Comparison of ENCODE assay signal across 8 mouse cellular contexts in the genomic region with DNA sequence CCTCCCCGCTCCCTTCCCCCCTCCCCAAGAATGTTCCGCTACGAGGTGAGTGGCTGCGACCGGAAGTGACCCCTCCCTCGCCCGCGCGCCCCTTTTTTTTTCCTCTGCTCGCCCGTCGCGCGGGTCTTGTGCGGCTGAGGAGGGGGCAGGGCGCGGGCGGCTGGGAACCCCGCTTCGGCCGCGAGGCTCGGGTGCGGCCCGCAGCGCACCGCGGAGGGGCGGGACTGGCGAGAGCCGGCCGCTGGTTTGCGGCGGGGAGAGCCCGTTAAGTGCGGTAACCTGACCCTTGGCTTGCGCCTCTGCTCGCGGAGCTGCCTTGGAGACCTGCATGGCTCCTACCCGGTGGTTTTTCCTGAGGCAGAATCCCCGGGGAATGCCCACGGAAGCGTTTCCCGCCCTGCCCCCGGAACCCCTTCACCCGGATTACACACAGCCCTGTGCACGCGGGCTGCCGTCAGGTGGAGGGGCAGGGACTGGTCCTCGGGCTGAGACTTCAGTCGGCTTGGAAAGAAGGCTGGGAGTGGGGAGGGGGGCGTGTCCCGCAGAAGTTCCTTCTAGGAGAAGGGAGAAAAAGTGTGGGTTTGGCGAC. TPM values are rescaled to one million over a fixed set of nuclear protein-coding genes. Genes with fewer than 3 reads are reported as not detected.
DNase-seq lines count a peak whose midpoint lies in the region; ATAC-seq and TF ChIP-seq lines count a peak whose summit lies in the region.

No protein-coding gene starts in this region.

- TF ChIP-seq CTCF in liver, adult 2 months (IDR thresholded peaks at IDR 0.05; ENCODE audit: low read depth, low read length) = no peak

- peak overlapping the region; percentile 84 for H3K4me3 ChIP-seq in embryonic facial prominence, embryonic 10.5 days
- peak overlapping the region; percentile 97 for H3K4me3 ChIP-seq in liver, adult 2 months (ENCODE audit: insufficient read depth, low read depth, low read length)
- peak overlapping the region; percentile 93 for H3K4me3 ChIP-seq in midbrain, embryonic 16.5 days (ENCODE audit: low read depth, low read length)

- whole genome bisulfite sequencing in embryonic facial prominence, embryonic 10.5 days = 1% methylated on average over 54 of the region's 54 CpGs
- WGBS in liver, adult 2 months = under 1% methylated on average over 47 of the region's 54 CpGs
- 0% methylated on average over 45 of the region's 54 CpGs for WGBS in midbrain, embryonic 16.5 days

- peak; percentile 42 for DNase-seq in 416B (ENCODE audit: low read depth)
- peak; percentile 38 for DNase-seq in WW6 (ENCODE audit: low read depth, low spot score)
- DNase-seq in embryonic facial prominence, embryonic 10.5 days (ENCODE audit: low spot score) = no peak
- peak; percentile 48 to 67 for DNase-seq in gastrocnemius, postnatal 4 days (ENCODE audit: low spot score in 2 of 2)
- peak; percentile 45 for DNase-seq in liver, adult 2 months (ENCODE audit: extremely low read depth, low read depth, low spot score)
- peak; percentile 45 for DNase-seq in thymus, postnatal 0 days (ENCODE audit: low spot score)

- H3K36me3 ChIP-seq in embryonic facial prominence, embryonic 10.5 days (replicated peaks) = peaks cover 35% of the 10 kb centered on the region
- H3K36me3 ChIP-seq in liver, adult 2 months (ENCODE audit: control insufficient read depth, insufficient read depth, low read length) = peaks cover 9% of the 10 kb centered on the region
- peaks cover 10% of the 10 kb centered on the region; the same call in 1 of the 2 replicates for H3K36me3 ChIP-seq in midbrain, embryonic 16.5 days (ENCODE audit: control insufficient read depth, insufficient read depth, low read length)

- TF ChIP-seq POLR2A in liver, adult 2 months (IDR thresholded peaks at IDR 0.05; ENCODE audit: extremely low read depth, insufficient read depth, low read length) = no peak

- peak overlapping the region; percentile 96 for H3K27ac ChIP-seq in embryonic facial prominence, embryonic 10.5 days (replicated peaks)
- peak overlapping the region; percentile 88 for H3K27ac ChIP-seq in liver, adult 2 months (replicated peaks; ENCODE audit: insufficient read depth, low read depth, low read length)
- H3K27ac ChIP-seq in midbrain, embryonic 16.5 days (ENCODE audit: low read length) = peak overlapping the region; percentile 92

- peak overlapping the region; percentile 94 for H3K9ac ChIP-seq in liver, adult 2 months (ENCODE audit: low read depth, low read length)
- peak overlapping the region; percentile 83 for H3K9ac ChIP-seq in midbrain, embryonic 16.5 days (ENCODE audit: low read depth, low read length)

- peaks cover 12% of the 10 kb centered on the region for H3K4me1 ChIP-seq in embryonic facial prominence, embryonic 10.5 days
- peaks cover 3% of the 10 kb centered on the region for H3K4me1 ChIP-seq in liver, adult 2 months (ENCODE audit: control insufficient read depth, insufficient read depth, low read length)
- H3K4me1 ChIP-seq in midbrain, embryonic 16.5 days (ENCODE audit: control insufficient read depth, insufficient read depth, low read length) = peaks cover 31% of the 10 kb centered on the region

- ATAC-seq in inflammation-experienced regulatory T-cells, adult 6 months = peak; percentile 17
- ATAC-seq in midbrain, embryonic 16.5 days = peak; percentile 75

- H3K27me3 ChIP-seq in embryonic facial prominence, embryonic 10.5 days (replicated peaks; ENCODE audit: low read depth, poor library complexity, severe bottlenecking) = no peaks in the 10 kb centered on the region
- H3K27me3 ChIP-seq in liver, adult 2 months (ENCODE audit: control insufficient read depth, insufficient read depth, low read length) = no peaks in the 10 kb centered on the region
- H3K27me3 ChIP-seq in midbrain, embryonic 16.5 days (ENCODE audit: control insufficient read depth, insufficient read depth, low read depth, low read length) = no peaks in the 10 kb centered on the region

- H3K9me3 ChIP-seq in embryonic facial prominence, embryonic 10.5 days = no peaks in the 10 kb centered on the region
- H3K9me3 ChIP-seq in midbrain, embryonic 16.5 days (replicated peaks; ENCODE audit: control insufficient read depth, low read length, poor library complexity, severe bottlenecking) = no peaks in the 10 kb centered on the region

- H3K4me2 ChIP-seq in midbrain, embryonic 16.5 days (ENCODE audit: low read length) = peak overlapping the region; percentile 91

- peaks cover 10% of the 10 kb centered on the region; the same call in 1 of the 2 replicates for H3K79me2 ChIP-seq in liver, adult 2 months (ENCODE audit: control insufficient read depth, insufficient read depth, low read length)

RNA-seq across cellular contexts. Expression of a gene that starts 0.4 kb away (rescaled TPM):
- 23.4 and 23.6 TPM in 2 replicates for polyA plus RNA-seq in embryonic facial prominence, embryonic 10.5 days (2016; fragmentation: Nextera tagmentation; extraction: Ambion mirVana)
- total RNA-seq in gastrocnemius, postnatal 4 days (2021) = 10 to 100 TPM; 29.6 to 32.7 TPM
- polyA plus RNA-seq in inflammation-experienced regulatory T-cells, adult 6 months (2017; shearing (Covaris generic)) = 10 to 100 TPM; 15.0 to 18.6 (median 17.1) TPM
- total RNA-seq in liver, adult 2 months (2014; rRNA removed) = 2.8 and 4.4 TPM in 2 replicates
- 7.9 and 8.1 TPM in 2 replicates for polyA plus RNA-seq in liver, adult 2 months (2012; rRNA removed)
- 15.8 and 18.5 TPM in 2 replicates for polyA plus RNA-seq in midbrain, embryonic 16.5 days (2015; fragmentation: Nextera tagmentation; extraction: Ambion mirVana)
- polyA plus RNA-seq in thymus, postnatal 0 days (2015; fragmentation: Nextera tagmentation; extraction: Ambion mirVana) = 12.5 and 13.1 TPM in 2 replicates

RNA-seq across cellular contexts. Expression of a gene that starts 26.3 kb away (rescaled TPM):
- not detected in 2 replicates for polyA plus RNA-seq in embryonic facial prominence, embryonic 10.5 days (2016; fragmentation: Nextera tagmentation; extraction: Ambion mirVana)
- total RNA-seq in gastrocnemius, postnatal 4 days (2021) = not detected
- polyA plus RNA-seq in inflammation-experienced regulatory T-cells, adult 6 months (2017; shearing (Covaris generic)) = under 1 TPM in 1 of 3 experiments, not detected in 2; 0.31 TPM
- not detected in 2 replicates for total RNA-seq in liver, adult 2 months (2014; rRNA removed)
- not detected in 2 replicates for polyA plus RNA-seq in liver, adult 2 months (2012; rRNA removed)
- polyA plus RNA-seq in midbrain, embryonic 16.5 days (2015; fragmentation: Nextera tagmentation; extraction: Ambion mirVana) = 0.06 and 0.14 TPM in 2 replicates
- not detected in 2 replicates for polyA plus RNA-seq in thymus, postnatal 0 days (2015; fragmentation: Nextera tagmentation; extraction: Ambion mirVana)

RNA-seq across cellular contexts. Expression of a gene that starts 37.7 kb away (rescaled TPM):
- not detected in 2 replicates for polyA plus RNA-seq in embryonic facial prominence, embryonic 10.5 days (2016; fragmentation: Nextera tagmentation; extraction: Ambion mirVana)
- total RNA-seq in gastrocnemius, postnatal 4 days (2021) = not detected
- polyA plus RNA-seq in inflammation-experienced regulatory T-cells, adult 6 months (2017; shearing (Covaris generic)) = not detected
- total RNA-seq in liver, adult 2 months (2014; rRNA removed) = not detected in 2 replicates
- polyA plus RNA-seq in liver, adult 2 months (2012; rRNA removed) = not detected in 2 replicates
- polyA plus RNA-seq in midbrain, embryonic 16.5 days (2015; fragmentation: Nextera tagmentation; extraction: Ambion mirVana) = not detected in 2 replicates
- polyA plus RNA-seq in thymus, postnatal 0 days (2015; fragmentation: Nextera tagmentation; extraction: Ambion mirVana) = not detected in 2 replicates

RNA-seq across cellular contexts. Expression of a gene that starts 51.8 kb away (rescaled TPM):
- polyA plus RNA-seq in embryonic facial prominence, embryonic 10.5 days (2016; fragmentation: Nextera tagmentation; extraction: Ambion mirVana) = not detected in 2 replicates
- total RNA-seq in gastrocnemius, postnatal 4 days (2021) = not detected
- polyA plus RNA-seq in inflammation-experienced regulatory T-cells, adult 6 months (2017; shearing (Covaris generic)) = not detected
- not detected in 2 replicates for total RNA-seq in liver, adult 2 months (2014; rRNA removed)
- polyA plus RNA-seq in liver, adult 2 months (2012; rRNA removed) = not detected in 2 replicates
- polyA plus RNA-seq in midbrain, embryonic 16.5 days (2015; fragmentation: Nextera tagmentation; extraction: Ambion mirVana) = not detected in 2 replicates
- polyA plus RNA-seq in thymus, postnatal 0 days (2015; fragmentation: Nextera tagmentation; extraction: Ambion mirVana) = not detected in 2 replicates

RNA-seq across cellular contexts. Expression of a gene that starts 53.1 kb away (rescaled TPM):
- 2.8 and 3.5 TPM in 2 replicates for polyA plus RNA-seq in embryonic facial prominence, embryonic 10.5 days (2016; fragmentation: Nextera tagmentation; extraction: Ambion mirVana)
- total RNA-seq in gastrocnemius, postnatal 4 days (2021) = 10 to 100 TPM; 80.6 to 85.0 TPM
- 1 to 10 TPM; 7.1 to 8.4 (median 8.3) TPM for polyA plus RNA-seq in inflammation-experienced regulatory T-cells, adult 6 months (2017; shearing (Covaris generic))
- 22.8 and 27.9 TPM in 2 replicates for total RNA-seq in liver, adult 2 months (2014; rRNA removed)
- polyA plus RNA-seq in liver, adult 2 months (2012; rRNA removed) = 13.4 and 14.1 TPM in 2 replicates
- polyA plus RNA-seq in midbrain, embryonic 16.5 days (2015; fragmentation: Nextera tagmentation; extraction: Ambion mirVana) = 3.3 and 3.6 TPM in 2 replicates
- 5.4 and 6.5 TPM in 2 replicates for polyA plus RNA-seq in thymus, postnatal 0 days (2015; fragmentation: Nextera tagmentation; extraction: Ambion mirVana)
